Mouse (Mus musculus) embryo, embryonic 10.5 days (tissue): Measurements from ENCODE around the gene Lix1l.
A peak's percentile ranks its signal among the peaks of the same experiment; 100 is the strongest.
"Not testable (repeated sequence)": the region's sequence is repeated elsewhere in the genome, so short reads cannot be mapped to it uniquely, and the experiment has no call there.

ENCODE experiments used
- DNase-seq: peaks from one replicate; pipeline ENCODE4 v3.0.0-alpha.2; 2015; ENCODE audit warnings: low spot score

Lix1l gene

DNA sequence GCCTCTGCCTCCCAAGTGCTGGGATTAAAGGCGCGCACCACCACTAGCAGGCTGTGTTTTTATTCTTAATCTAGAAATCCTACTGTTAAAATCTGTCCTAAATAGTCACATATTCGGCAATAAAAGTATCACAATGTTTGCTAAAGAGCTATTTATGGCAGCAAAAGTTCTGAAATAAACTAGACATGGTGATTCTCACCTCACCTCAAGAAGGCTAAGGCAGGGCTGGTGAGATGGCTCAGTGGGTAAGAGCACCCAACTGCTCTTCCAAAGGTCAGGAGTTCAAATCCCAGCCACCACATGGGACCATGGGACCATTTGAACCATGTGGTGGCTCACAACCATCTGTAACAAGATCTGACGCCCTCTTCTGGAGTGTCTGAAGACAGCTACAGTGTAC, 10.3 kb upstream of the Lix1l start:
- DNase-seq: no peak

DNA sequence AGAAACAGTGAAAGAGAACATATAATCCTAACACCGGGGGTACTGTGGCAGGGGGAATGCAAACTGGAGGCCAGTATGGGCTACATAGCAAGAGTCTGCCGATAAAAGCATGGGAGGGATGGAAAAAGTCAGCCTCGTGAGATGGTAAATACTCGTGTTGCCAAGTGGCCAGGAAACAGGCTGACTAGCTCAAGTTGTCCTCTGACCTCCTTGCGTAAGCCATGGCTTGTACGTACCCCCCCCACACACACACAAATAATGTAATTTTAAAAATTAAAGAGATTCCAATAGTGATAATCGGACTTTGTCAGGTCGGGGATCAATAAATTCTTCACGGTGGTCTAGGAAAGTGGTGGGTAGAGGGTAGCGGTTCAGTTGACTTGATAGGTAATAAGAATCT, 7.6 kb upstream of the Lix1l start:
- peak; percentile 54 for DNase-seq

DNA sequence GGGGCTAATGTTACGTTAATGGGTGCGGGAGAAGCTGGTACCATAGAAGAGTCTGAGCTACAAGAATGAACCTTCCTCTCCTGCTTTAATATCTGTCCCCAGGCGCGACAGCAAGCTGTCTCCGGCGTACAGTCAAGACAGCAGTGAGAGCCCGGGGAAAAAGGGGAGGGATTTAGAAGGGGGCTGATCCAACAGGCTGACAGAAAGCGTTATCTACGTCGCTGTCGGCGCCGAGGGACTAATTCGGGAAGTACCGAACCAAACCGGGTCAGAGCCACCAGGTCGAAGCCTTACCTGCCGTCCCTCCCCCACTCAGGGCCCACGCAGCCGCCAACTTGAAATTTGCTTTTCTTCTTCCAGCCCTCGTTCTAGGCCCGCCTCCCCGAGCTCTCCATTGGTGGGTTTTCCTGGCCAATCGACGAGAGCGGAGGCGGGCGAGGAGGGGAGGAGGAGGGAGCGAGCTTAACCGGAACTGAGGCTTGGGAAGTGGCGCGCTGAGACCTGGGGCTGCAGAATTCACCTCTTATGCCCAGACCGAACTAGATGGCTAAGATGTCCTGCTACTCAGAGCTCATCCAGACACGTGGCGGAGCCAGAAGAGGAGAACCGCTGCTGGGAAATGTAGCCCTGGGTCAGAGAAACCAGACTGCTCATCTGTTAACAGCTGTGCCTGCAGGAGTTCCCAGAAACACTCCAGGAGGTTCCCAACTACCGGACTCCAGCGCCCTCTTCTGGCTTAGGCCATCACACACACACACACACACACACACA, 7.0 kb upstream of the Lix1l start, which contains the start of gene Polr3gl:
Polr3gl (minus strand) TSS at position 392 of the 771 bp plus-strand sequence.
- peak; percentile 97 for DNase-seq

DNA sequence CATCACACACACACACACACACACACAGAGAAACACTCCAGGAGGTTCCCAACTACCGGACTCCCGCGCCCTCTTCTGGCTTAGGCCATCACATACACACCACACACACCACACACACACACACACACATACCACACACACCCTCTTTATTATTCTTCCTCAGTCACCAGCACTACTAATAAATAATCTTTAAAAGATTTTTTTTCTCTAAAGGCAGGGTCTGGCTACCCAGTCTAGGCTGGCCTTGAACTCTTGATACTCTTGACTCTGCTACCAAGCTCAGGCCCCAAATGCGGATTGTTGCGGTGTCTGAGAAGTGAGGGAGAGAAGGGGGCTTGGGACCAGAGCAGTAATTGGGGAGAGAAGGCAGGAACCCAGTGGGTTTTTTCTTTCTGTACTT, 6.1 kb upstream of the Lix1l start:
- no peak for DNase-seq

DNA sequence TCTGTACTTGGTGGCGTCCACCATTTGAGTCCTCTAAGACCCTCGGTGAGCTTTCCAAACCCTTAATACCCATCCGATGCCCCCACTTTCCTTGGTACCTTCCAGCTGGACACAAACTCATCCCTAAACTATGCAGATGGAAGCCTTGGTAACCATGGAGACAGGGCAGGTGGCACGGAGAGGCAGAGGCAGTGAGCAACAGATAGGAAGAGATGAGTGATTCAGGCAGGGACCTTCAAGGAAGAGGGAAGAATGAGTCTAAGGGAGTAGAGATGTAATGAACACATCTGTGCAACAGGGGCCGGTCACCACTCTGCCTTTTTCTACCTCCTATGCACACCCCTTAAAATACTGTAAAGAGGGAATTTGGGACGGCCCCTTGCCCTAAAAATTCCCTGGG, 5.3 kb upstream of the Lix1l start:
- peak; percentile 16 for DNase-seq

DNA sequence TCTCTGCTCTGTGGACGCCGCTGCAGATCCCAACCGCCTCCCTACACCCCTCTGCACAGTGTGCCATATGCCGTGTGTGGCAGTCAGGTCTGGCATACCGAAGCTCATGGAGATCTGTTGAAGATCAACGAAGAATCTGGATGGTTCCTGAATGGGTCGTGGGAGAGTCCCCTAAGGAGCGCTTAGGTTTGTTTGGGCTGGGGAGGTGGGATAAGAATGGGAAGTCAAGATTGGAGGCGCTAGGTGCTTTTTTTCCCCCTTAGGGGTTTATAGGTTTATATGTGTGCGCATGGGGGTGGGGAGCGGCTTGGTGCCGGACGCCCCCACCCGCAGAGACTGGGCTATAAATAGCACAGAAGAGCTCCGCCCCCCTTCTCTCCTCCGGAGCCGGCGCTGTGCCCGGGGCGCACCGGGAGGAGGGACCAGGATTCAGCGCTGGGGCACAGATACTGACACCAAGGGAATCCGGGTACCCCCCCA, 4.7 kb upstream of the Lix1l start, which contains the start of gene Ankrd34a:
Ankrd34a (plus strand) TSS at position 409 of the 480 bp plus-strand sequence.
- peak; percentile 26 for DNase-seq

DNA sequence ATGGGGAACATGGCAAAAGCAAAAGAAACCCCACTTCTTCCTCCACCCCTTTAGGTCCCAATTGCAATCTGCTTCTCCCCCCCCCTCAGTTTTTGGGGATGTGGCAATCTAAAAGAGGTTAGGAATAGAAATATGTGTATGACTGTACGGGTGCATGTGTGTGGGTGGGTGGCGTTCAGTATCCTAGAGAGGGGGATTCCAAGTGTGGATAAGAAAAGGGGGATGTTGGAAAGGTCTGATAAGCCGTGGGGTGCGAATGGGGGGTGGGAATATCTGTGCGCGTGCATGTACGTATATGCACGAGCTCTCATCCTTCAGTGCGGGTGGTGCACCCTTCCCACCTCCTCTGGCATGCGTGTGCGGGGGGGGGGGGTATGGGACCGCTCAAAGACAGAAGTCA, 4.1 kb upstream of the Lix1l start:
- DNase-seq: no peak

DNA sequence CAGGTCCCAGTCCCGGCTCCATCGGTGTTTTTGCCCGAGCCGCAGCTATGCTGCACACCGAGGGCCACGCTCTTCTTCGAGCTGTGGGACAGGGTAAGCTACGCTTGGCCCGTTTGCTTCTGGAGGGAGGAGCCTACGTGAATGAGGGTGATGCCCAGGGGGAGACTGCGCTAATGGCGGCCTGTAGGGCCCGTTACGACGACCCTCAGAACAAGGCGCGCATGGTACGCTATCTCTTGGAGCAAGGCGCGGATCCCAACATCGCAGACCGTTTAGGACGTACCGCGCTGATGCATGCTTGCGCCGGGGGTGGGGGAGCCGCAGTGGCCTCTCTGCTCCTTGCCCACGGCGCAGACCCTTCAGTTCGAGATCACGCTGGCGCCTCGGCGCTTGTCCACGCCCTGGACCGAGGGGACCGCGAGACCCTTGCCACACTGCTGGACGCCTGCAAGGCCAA, 3.5 kb upstream of the Lix1l start:
- peak; percentile 63 for DNase-seq

DNA sequence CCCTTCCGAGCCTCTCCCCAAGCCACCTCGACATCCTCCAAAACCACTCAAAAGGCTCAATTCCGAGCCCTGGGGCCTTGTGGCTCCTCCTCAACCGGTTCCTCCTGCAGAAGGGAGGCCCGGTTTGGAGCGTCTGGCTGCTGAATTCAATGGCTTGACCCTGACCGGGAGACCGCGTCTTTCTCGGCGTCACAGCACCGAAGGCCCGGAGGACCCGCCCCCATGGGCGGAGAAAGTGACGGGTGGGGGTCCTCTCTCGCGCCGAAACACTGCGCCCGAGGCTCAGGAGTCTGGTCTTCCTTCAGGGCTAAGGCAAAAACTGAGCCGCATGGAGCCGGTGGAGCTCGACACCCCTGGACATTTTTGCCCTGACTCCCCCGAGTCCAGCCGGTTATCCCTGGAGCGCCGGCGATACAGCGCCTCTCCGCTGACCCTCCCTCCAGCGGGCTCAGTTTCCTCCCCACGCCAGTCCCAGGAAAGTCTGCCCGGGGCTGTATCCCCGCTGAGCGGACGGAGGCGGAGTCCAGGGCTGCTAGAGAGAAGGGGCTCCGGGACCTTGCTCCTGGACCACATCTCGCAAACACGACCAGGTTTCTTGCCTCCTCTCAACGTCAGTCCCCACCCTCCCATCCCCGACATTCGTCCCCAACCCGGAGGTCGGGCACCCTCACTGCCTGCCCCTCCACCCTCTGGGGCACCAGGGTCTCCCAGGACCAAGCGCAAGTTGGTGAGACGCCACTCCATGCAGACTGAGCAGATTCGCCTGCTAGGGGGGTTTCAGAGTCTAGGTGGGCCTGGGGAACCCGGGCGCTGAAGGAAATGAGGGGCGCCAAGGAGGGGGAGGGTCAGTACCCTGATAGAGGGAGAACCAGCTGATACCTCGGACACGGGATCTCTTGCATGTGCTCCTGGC, 2.5 kb upstream of the Lix1l start:
- DNase-seq: peak; percentile 88

DNA sequence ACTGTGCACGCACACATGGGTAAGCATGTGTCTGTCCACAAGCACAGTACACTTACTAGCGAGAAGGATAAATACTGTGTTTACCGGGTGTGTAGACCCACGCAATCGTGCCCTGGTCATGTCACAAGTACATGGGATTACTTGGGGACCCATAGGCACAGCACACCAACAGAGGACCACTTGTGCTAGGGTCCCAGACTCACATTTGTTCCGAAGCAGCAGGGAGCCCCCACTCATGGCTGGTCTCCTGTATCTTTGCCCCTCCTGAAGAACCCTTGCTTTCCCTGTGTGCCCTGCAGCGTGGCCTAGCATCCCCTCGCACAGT, 1.9 kb upstream of the Lix1l start:
- DNase-seq: no peak

DNA sequence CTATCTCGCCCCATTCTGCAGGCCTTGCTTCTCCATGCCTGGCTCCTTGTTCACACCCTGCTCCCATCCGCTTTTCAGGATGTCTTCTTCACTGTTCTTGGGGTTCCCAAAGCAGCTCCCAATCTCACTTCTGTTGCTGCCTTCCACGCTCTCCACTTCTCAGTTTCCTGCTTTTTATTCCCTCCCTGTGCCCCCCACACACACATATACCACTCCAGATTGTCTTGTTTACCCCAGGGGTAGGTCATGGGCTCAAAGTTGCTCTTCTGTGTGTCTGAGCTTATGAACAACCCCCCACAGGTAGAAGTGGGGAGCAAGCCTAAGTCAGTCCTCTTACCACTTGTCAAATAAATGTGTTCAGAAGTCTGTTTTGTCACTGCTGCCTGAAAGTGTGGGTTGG, 1.5 kb upstream of the Lix1l start:
- no peak for DNase-seq

DNA sequence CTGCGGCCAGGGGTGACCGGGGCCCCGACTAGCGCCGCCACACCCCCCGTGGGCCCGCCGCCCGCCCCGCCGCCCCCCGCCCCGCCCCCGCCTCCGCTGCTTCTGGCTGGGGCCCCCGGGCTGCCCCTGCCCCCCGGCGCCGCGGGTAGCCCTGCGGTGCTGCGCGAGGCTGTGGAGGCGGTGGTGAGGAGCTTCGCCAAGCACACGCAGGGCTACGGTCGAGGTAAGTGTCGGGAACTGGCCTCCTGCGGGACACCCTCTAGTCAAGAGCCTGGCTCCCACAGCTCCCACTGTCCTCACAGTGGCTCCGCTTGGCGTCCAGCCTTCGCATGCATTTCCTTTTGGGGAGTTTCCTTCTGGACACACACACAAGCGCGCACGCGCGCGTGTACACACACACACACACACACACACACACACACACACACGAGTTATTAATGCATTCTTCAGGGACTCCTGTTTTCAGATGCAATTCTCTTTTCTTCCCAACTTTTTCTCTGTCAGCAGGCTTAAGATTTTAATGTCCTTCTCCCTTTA, 370 bp downstream of the Lix1l start:
- DNase-seq: peak; percentile 81

DNA sequence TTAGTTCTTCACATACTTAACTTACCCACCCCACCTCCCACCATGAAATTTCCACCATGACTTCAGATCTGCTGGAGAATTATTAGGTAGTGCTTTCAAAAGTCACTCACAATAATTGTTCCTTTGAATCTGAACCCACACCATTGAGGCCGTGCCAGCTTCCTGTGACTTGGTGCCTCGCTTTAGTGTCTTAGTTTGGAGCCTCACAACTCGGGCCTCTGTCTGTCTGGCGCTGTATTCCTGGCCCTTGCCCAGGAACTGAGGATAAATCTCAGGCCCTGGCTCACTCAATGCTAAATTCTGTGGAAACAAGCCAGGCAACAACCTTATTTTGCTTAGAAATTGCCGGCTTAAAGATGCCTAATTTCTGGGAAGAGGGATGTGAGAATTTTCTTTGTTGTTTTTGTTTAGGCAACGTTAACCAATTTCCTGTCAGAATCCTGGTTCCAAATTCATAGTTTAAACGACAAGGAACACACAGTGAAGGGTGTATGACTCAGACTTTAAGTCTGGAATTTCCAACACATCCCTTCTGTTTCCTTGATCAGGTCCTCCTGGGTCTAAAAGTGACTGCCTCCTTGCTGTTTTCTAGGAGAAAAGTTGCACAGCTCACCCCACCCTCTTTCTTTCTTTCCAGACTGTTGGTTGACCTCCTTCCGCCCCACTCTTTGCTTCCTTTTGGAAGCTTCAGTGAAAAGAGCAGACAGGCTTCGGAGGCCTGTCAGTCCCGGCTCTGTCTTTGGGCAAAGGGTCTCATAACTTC, 1.2 kb downstream of the Lix1l start:
- peak; percentile 38 for DNase-seq

DNA sequence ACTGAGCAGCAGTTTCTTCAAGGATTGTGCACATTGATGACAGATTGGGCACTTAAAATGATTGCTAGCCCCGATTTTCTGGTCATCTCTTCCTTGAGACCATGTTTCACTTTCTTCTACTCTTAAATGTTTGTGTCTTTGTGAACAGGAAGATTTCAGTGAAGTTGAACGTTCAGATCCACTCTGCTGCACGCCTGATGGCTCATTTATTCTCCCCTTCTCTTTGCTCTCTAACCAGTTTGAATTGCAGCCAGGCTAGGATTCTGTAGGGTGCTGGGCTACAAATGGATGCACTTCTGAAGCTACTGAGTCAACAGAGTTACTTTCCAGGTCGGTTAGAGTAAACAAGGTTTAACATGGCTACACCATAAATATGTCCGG, 1.7 kb downstream of the Lix1l start:
- no peak for DNase-seq

DNA sequence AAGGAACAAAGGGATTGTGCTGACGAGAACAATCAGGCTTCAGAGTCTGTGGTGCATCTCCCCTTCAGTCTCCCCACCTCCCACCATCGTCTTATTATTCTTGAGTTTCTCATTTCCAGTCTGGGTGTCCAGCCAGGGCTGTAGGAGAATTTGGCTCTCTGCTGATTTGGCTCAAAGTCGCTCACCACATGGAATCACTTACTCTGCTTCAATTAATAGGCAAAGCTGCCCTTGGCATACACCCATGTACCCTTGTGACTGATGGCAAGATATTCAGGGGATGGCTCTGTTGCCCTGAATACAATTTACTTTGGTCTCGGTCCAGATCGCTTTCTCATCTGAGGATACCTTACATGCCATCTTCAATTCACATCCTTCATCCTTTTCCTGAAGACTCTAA, 2.4 kb downstream of the Lix1l start:
- no peak for DNase-seq

DNA sequence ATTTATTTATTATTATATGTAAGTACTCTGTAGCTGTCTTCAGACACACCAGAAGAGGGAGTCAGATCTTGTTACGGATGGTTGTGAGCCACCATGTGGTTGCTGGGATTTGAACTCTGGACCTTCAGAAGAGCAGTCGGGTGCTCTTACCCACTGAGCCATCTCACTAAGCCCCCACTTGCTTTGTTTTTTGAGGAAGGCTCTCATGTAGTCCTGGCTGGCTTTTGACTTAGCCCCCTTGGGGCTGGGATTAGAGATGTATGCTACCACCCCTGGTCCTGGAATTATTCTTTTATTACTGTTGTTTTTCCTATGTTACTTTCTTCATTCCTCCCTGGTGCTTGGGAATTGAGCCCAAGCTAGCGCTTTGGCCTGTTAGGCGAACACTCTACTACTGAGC, 5.1 kb downstream of the Lix1l start:
- DNase-seq: not testable (repeated sequence)

DNA sequence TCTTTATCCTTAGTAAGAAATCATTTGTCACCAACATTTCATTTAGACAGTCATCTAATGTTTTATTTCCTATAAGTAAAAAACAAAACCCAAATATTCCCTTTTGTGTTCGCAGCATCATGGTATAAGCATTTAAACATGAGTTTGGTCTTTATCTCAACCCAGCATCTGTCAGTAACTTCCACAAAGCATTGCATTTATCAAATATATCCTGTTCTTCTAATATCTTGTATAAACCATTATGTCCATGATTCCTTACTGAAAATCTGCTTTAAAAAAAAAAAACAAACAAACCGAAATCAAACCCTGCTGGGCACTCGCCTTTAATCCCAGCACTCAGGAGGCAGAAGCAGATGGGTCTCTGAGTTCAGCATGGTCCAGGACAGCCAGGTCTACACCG, 5.7 kb downstream of the Lix1l start:
- no peak for DNase-seq

DNA sequence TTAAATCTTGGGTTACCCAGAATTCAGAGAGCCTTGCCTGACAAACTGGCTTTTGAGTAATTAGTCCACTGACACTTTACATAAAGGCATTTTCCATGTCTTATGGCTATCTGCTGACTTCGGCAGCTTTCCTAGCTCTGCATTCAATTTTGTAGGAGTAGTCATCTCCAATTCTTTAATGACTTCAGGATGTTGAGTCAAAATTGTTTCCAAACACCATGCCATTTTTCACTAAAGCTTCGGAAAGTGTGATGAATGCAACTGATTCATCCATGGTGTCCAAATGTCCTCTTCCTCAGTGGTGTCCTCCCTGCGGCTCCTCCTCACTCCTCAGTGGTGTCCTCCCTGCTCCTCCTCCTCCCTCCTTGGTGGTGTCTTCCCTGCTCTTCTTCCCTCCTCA, 17.0 kb downstream of the Lix1l start:
- DNase-seq: no peak

DNA sequence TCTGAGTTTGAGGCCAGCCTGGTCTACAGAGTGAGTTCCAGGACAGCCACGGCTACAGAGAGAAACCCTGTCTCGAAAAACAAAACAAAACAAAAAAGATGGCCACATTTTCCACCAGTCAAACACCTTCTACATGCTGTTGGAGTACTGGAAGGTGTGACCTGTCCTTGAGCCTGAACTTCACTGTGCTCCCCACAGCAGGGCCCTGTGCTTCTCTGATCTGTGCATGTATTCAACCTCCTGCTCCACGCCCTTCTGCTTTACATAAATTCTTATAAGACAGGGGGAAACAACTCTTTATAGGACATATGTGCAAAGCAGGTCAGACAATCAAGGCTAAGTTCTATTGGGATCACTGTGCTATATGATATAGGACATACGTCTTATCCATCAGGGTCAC, 22.3 kb downstream of the Lix1l start:
- DNase-seq: no peak

DNA sequence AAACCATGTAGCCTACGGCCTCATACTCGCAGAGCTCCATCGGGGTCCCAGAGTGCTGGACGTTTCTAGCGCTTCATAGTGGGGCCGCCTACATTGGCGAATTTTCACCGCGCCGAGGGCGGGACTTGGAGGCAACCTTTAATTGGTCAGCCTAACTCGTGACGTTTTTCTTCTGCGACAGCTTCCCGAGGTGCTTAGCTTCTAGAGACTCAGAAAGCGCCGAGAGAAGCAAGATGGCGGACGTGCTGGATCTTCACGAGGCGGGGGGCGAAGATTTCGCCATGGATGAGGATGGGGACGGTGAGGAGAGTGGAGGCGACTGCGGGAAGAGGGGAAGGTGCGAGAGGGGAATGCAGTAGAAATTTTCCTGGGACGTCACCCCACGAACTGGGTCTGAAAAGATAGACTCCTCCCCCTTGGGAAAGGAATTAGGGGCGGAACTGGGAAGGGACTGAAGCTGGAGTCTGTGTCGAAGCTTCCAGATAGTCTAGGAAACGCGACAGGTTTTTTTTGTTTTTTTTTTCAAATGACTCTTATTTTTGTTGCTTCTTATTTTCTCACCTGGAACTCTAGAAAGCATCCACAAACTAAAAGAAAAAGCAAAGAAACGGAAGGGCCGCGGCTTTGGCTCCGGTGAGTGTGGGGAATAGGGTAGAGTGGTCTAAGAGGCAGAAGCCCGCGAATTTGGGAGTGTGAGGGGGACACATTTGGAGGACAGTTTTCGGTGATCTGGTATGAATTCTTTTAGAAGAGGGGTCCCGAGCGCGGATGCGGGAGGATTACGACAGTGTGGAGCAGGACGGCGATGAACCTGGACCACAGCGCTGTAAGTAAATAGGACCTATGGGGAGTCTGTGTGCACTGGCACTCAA, 29.0 kb downstream of the Lix1l start, which contains the start of gene Rbm8a:
Rbm8a (plus strand) TSS at position 205 of the 872 bp plus-strand sequence.
- peak; percentile 100 for DNase-seq

DNA sequence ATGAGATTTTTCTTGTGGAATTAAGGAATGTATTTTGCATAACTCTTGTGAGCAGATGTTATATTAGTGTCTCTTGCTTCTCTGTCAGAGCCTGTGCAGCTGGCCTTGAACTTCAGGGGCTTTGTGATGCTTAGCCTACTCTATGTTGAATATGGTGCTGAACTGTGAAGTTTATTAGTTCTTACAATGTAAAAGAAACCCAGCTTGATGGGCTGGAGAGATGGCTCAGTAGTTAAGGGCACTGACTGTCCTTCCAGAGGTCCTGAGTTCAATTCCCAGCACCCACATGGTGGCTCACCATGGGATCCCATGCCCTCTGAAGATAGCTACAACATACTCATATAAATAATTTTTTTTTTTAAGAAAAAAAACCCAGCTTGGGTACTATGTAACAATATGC, 31.1 kb downstream of the Lix1l start:
- no peak for DNase-seq
